29 mouse cellular contexts compared by ENCODE assay signal in genomic region chr9:57386926-57387325, GRCm38 (mm10). TPM values are rescaled to one million over a fixed set of nuclear protein-coding genes. Genes with fewer than 3 reads are reported as not detected.
A peak's percentile ranks its signal among the peaks of the same experiment; 100 is the strongest.
DNase-seq lines count a peak whose midpoint lies in the region; ATAC-seq and TF ChIP-seq lines count a peak whose summit lies in the region.
"Had no signal": no experiment of that assay in that cellular context is flagged by ENCODE, and none has a peak within 500 bp of the region (broad histone marks: within the 10 kb centered on the region; RNA-seq: fewer than 3 reads in every experiment).

No protein-coding gene starts in this region.

- H3K36me3 ChIP-seq in heart, embryonic 12.5 days: no peaks in the 10 kb centered on the region
- no peaks in the 10 kb centered on the region for H3K36me3 ChIP-seq in heart, postnatal 0 days (replicated peaks; ENCODE audit: control insufficient read depth, insufficient read depth, low read length)
- H3K36me3 ChIP-seq in stomach, postnatal 0 days (ENCODE audit: control insufficient read depth, insufficient read depth, low read length): no peaks in the 10 kb centered on the region
- H3K36me3 ChIP-seq: embryonic facial prominence, embryonic 10.5 days; embryonic facial prominence, embryonic 15.5 days; forebrain, embryonic 12.5 days; intestine, embryonic 15.5 days; liver, embryonic 12.5 days; midbrain, embryonic 10.5 days; midbrain, embryonic 15.5 days had no signal

- H3K4me2 ChIP-seq in heart, embryonic 12.5 days: no peak overlapping the region
- H3K4me2 ChIP-seq in heart, postnatal 0 days (ENCODE audit: low read depth, low read length): no peak overlapping the region
- H3K4me2 ChIP-seq in stomach, postnatal 0 days (replicated peaks; ENCODE audit: low read depth): no peak overlapping the region
- H3K4me2 ChIP-seq: embryonic facial prominence, embryonic 15.5 days; forebrain, embryonic 12.5 days; intestine, embryonic 15.5 days; liver, embryonic 12.5 days; midbrain, embryonic 15.5 days had no signal

- no peaks in the 10 kb centered on the region for H3K9me3 ChIP-seq in heart, embryonic 12.5 days (replicated peaks)
- no peaks in the 10 kb centered on the region for H3K9me3 ChIP-seq in heart, postnatal 0 days (replicated peaks; ENCODE audit: control insufficient read depth, low read length)
- no peaks in the 10 kb centered on the region for H3K9me3 ChIP-seq in stomach, postnatal 0 days (ENCODE audit: control insufficient read depth, low read length)
- H3K9me3 ChIP-seq: embryonic facial prominence, embryonic 10.5 days; embryonic facial prominence, embryonic 15.5 days; forebrain, embryonic 12.5 days; intestine, embryonic 15.5 days; liver, embryonic 12.5 days; midbrain, embryonic 10.5 days; midbrain, embryonic 15.5 days had no signal

- no peak overlapping the region for H3K4me3 ChIP-seq in heart, embryonic 12.5 days
- H3K4me3 ChIP-seq in heart, postnatal 0 days (ENCODE audit: low read depth, low read length): no peak overlapping the region
- no peak overlapping the region for H3K4me3 ChIP-seq in stomach, postnatal 0 days (ENCODE audit: low read depth, low read length)
- H3K4me3 ChIP-seq: embryonic facial prominence, embryonic 10.5 days; embryonic facial prominence, embryonic 15.5 days; forebrain, embryonic 12.5 days; intestine, embryonic 15.5 days; liver, embryonic 12.5 days; midbrain, embryonic 10.5 days; midbrain, embryonic 15.5 days had no signal

- DNase-seq in heart, adult 11 months: peak; percentile 34
- DNase-seq in ovary, adult 18-20 months (ENCODE audit: low spot score): peak; percentile 27
- no peak for DNase-seq in ovary, postnatal 14 days (ENCODE audit: low spot score)
- DNase-seq in heart, postnatal 0 days (ENCODE audit: low spot score): peak; percentile 25
- peak; percentile 13 for DNase-seq in stomach, postnatal 0 days (ENCODE audit: low spot score)
- DNase-seq: B cell, adult 2 months; cerebellum, adult 8-10 months; cerebellum, postnatal 25 days; forebrain, postnatal 0 days; kidney, adult 2 months; kidney, postnatal 4 days; layer of hippocampus, postnatal 36 days; left cerebral cortex, postnatal 4 days; liver, postnatal 0 days; right cerebral cortex, postnatal 4 days; thymus, postnatal 25 days had no signal

- no peak overlapping the region for H3K27ac ChIP-seq in heart, embryonic 12.5 days (ENCODE audit: poor library complexity, severe bottlenecking)
- no peak overlapping the region for H3K27ac ChIP-seq in heart, postnatal 0 days (ENCODE audit: low read depth)
- no peak overlapping the region for H3K27ac ChIP-seq in stomach, postnatal 0 days (replicated peaks)
- H3K27ac ChIP-seq: embryonic facial prominence, embryonic 10.5 days; embryonic facial prominence, embryonic 15.5 days; forebrain, embryonic 12.5 days; hindbrain, postnatal 0 days; intestine, embryonic 15.5 days; liver, embryonic 12.5 days; macrophage; midbrain, embryonic 10.5 days; midbrain, embryonic 15.5 days had no signal

- no peaks in the 10 kb centered on the region for H3K27me3 ChIP-seq in heart, embryonic 12.5 days (replicated peaks)
- no peaks in the 10 kb centered on the region for H3K27me3 ChIP-seq in heart, postnatal 0 days (ENCODE audit: control insufficient read depth, insufficient read depth, low read length)
- no peaks in the 10 kb centered on the region for H3K27me3 ChIP-seq in stomach, postnatal 0 days (ENCODE audit: control insufficient read depth, insufficient read depth, low read length)
- H3K27me3 ChIP-seq: embryonic facial prominence, embryonic 15.5 days; forebrain, embryonic 12.5 days; intestine, embryonic 15.5 days; liver, embryonic 12.5 days; midbrain, embryonic 15.5 days had no signal

- TF ChIP-seq CTCF in heart, postnatal 0 days (IDR thresholded peaks at IDR 0.05; ENCODE audit: low read depth): no peak
- TF ChIP-seq CTCF in stomach, postnatal 0 days (IDR thresholded peaks at IDR 0.05; ENCODE audit: low read depth): no peak

- peaks cover 6% of the 10 kb centered on the region for H3K4me1 ChIP-seq in heart, embryonic 12.5 days (replicated peaks)
- 0 out of 2 replicates have a peak, but pooled peaks cover 10% of the 10 kb centered on the region for H3K4me1 ChIP-seq in heart, postnatal 0 days (ENCODE audit: control insufficient read depth, insufficient read depth)
- no peaks in the 10 kb centered on the region for H3K4me1 ChIP-seq in stomach, postnatal 0 days (replicated peaks; ENCODE audit: control insufficient read depth, insufficient read depth)
- H3K4me1 ChIP-seq: embryonic facial prominence, embryonic 10.5 days; embryonic facial prominence, embryonic 15.5 days; forebrain, embryonic 12.5 days; intestine, embryonic 15.5 days; liver, embryonic 12.5 days; midbrain, embryonic 10.5 days; midbrain, embryonic 15.5 days had no signal

- WGBS in heart, embryonic 12.5 days: 70% methylated on average over 4 of the region's 4 CpGs
- whole genome bisulfite sequencing in heart, postnatal 0 days: 42% methylated on average over 4 of the region's 4 CpGs
- WGBS in stomach, postnatal 0 days: 71% methylated on average over 4 of the region's 4 CpGs

- 0 out of 2 replicates have a peak, but pooled peaks have one; percentile 37 for TF ChIP-seq EP300 in heart, postnatal 0 days (IDR thresholded peaks at IDR 0.05; ENCODE audit: low read depth)
- TF ChIP-seq EP300 in stomach, postnatal 0 days (optimal IDR thresholded peaks at IDR 0.05): no peak

- H3K9ac ChIP-seq in heart, embryonic 12.5 days: no peak overlapping the region
- no peak overlapping the region for H3K9ac ChIP-seq in heart, postnatal 0 days (replicated peaks; ENCODE audit: low read depth, low read length)
- no peak overlapping the region for H3K9ac ChIP-seq in stomach, postnatal 0 days (ENCODE audit: low read length)
- H3K9ac ChIP-seq: embryonic facial prominence, embryonic 15.5 days; forebrain, embryonic 12.5 days; forebrain, postnatal 0 days; intestine, embryonic 15.5 days; liver, embryonic 12.5 days; liver, postnatal 0 days; midbrain, embryonic 15.5 days had no signal

- no peak for ATAC-seq in heart, embryonic 12.5 days (ENCODE audit: insufficient number of reproducible peaks, low FRiP score)
- ATAC-seq in heart, postnatal 0 days (ENCODE audit: insufficient read depth, low read depth): peak; percentile 44; the same call in 1 of the 2 replicates
- no peak for ATAC-seq in stomach, postnatal 0 days (ENCODE audit: low FRiP score, low TSS enrichment)
- ATAC-seq in megakaryocyte progenitor cell, adult 5-6 weeks (replicated peaks; ENCODE audit: poor library complexity): no peak
- ATAC-seq: activated CD4-positive, CD25-positive, alpha-beta regulatory T cell, adult 4 months; forebrain, postnatal 0 days; hindbrain, postnatal 0 days; intestine, embryonic 15.5 days; liver, embryonic 12.5 days; liver, postnatal 0 days; lung, postnatal 0 days; midbrain, embryonic 15.5 days had no signal

RNA-seq across cellular contexts. Expression of gene Ppcdc, which starts 53.0 kb away (rescaled TPM):
- 19.4 and 20.2 TPM in 2 replicates for polyA plus RNA-seq in heart, embryonic 12.5 days (2016; fragmentation: Nextera tagmentation; extraction: Ambion mirVana)
- total RNA-seq in heart, postnatal 0 days (2014; rRNA removed; ENCODE audit: low replicate concordance): 14.0 and 14.1 TPM in 2 replicates
- 14.1 and 14.3 TPM in 2 replicates for polyA plus RNA-seq in heart, postnatal 0 days (2015; fragmentation: Nextera tagmentation; extraction: Ambion mirVana)
- polyA plus RNA-seq in stomach, postnatal 0 days (2015; fragmentation: Nextera tagmentation; extraction: Ambion mirVana): 14.2 and 16.2 TPM in 2 replicates
- total RNA-seq in megakaryocyte progenitor cell, adult 5-6 weeks (2015): 13.4 and 15.4 TPM in 2 replicates
- 15.9 and 19.1 TPM in 2 replicates for total RNA-seq in megakaryocyte progenitor cell, adult 5-6 weeks (2017)
